Mouse (Mus musculus) cerebellum, postnatal 10 days (tissue): ENCODE measurements at regions not wholly inside any gene's neighbourhood (a gene's known extent, or its start where the extent isn't known, plus 50 kb on each side); places are given as distances from the start of the nearest gene placed in this dataset.
A peak's percentile ranks its signal among the peaks of the same experiment; 100 is the strongest.

Source experiments
- DNase-seq, 2 experiments: peaks; one replicate each; pipeline ENCODE4 v3.0.0; 2021; ENCODE audit warnings: mixed read lengths in 2 of 2

GRCm38 (mm10) chr14:118422351-118423001, 155.7 kb downstream of the Gm9376 start:
- peak; percentile 47 to 69 for DNase-seq

- DNase-seq: no peak
Observed at GRCm38 (mm10) chr14:118423269-118423668, 156.5 kb downstream of the Gm9376 start.

DNA sequence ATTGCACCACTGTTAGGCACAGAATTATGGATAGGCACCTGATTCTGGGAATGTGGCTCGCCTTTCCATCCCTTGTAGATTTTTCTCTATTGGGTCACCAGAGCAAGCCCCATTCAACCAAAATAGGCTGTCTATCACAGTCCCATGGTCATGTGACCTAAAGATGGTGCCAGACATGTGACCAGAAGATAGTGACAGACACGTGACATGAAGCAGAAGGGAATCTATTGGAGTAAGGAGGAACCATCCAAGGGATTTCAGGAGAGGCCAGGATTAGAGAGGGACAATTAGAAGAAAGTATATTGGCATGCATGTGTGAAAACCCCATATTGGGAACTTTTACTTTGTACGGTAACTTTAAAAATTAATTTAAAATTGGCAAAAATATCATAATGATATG, 159.8 kb downstream of the Gm9376 start:
- no peak for DNase-seq

DNA sequence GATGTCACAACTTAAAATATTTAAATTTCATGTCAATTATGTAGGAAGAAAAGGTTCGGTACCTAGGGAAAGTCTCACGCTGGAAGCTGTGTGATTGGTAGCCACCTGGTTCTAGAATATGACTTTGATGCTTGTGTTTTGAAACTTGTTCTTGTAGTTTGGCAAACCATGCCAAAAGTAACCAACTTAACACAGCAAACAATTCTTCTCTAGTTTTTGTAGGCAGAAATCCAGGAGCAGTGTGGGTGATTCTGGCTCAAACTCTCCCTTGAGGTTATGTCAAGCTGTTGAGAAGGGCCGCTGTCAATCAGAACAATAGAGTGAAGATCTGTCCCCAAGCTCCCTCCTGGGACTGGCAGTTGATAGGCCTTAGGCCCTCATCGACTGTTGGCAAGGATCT, 163.5 kb downstream of the Gm9376 start:
- no peak for DNase-seq

GRCm38 (mm10) chr14:118430740-118431139, 164.0 kb downstream of the Gm9376 start:
- no peak for DNase-seq

DNA sequence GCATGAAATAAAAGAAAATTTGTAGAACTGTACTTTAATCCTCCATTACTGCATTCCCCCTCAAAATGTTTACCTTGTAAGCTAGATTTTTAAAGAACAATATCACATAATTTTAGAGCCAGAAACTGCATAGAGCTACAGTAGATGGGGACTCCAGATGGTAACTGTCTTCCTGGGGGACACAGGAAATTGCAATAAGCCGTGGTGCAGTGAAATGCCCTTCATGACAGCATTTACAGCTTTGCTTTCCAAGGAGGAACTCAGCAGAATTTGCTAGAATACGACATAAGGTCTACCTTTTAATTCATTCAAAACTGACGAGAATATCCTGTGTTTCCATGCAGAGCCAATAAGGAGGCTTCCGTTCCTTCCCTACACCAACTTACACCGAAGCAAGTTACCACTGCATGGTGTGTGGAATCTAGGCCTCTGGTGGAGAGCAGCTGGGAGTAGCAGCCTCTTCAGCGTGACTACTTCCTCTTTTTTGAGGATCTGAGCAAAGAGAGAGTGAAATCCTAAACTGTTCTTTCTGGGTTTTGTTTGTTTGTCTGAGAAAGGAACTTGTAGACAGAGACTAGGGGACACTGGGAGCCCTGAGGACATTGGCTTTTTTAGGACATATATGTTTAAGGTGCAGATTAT, 164.6 kb downstream of the Gm9376 start:
- DNase-seq: no peak
